Mouse (Mus musculus) thymus, adult 2 months (tissue): Measurements from ENCODE around the gene Akip1. TPM values are rescaled to one million over a fixed set of nuclear protein-coding genes. Genes with fewer than 3 reads are reported as not detected.

Experiments used
- DNase-seq: peaks from one replicate; pipeline ENCODE4 v3.0.0; 2021
- H3K27ac ChIP-seq: fragments of 200-500 bp; 2 replicates; pipeline ENCODE4 v1.5.1; 2012; ENCODE audit warnings: low read length, control low read depth; ENCODE audit not compliant: control insufficient read depth, insufficient read depth
- H3K27me3 ChIP-seq: fragments of 200-500 bp; 2 replicates; pipeline ENCODE4 v1.6.1; 2012; ENCODE audit warnings: mild to moderate bottlenecking, low read length, moderate library complexity, mixed read lengths; ENCODE audit not compliant: control insufficient read depth, insufficient read depth
- H3K36me3 ChIP-seq: fragments of 200-500 bp; 2 replicates; pipeline ENCODE4 v1.6.1; 2012; ENCODE audit warnings: mild to moderate bottlenecking, low read length, moderate library complexity; ENCODE audit not compliant: control insufficient read depth, insufficient read depth
- H3K4me1 ChIP-seq: fragments of 200-500 bp; replicated peaks from 2 replicates; pipeline ENCODE4 v1.6.1; 2012; ENCODE audit warnings: low read length; ENCODE audit not compliant: control insufficient read depth, insufficient read depth
- H3K4me3 ChIP-seq: fragments of 200-500 bp; 2 replicates; pipeline ENCODE4 v1.5.1; 2012; ENCODE audit warnings: mild to moderate bottlenecking, low read length, control low read depth, moderate library complexity; ENCODE audit not compliant: control insufficient read depth, insufficient read depth
- CTCF ChIP-seq: fragments of 200-500 bp; IDR thresholded peaks from 2 replicates; pipeline ENCODE4 v1.5.1; 2012; ENCODE audit warnings: mild to moderate bottlenecking, control low read depth, low read length, moderate library complexity, borderline replicate concordance; ENCODE audit not compliant: control insufficient read depth, poor library complexity, insufficient read depth; ENCODE audit errors: extremely low read depth
- POLR2A ChIP-seq: fragments of 200-500 bp; IDR thresholded peaks from 2 replicates; pipeline ENCODE4 v1.6.1; 2012; ENCODE audit warnings: mild to moderate bottlenecking, low read length, control low read depth, moderate library complexity; ENCODE audit not compliant: control insufficient read depth, poor library complexity, insufficient read depth; ENCODE audit errors: extremely low read depth
- WGBS: fragments of 180-500 bp; shearing (Covaris S2); methylation state at CpG from one replicate; pipeline ENCODE4 v1.1.7; 2018; 5-methylcytosine and 5-hydroxymethylcytosine counted together
- polyA plus RNA-seq: library from polyadenylated mRNA; depleted of rRNA; stranded (reverse); fragments of >200 nt; gene quantifications from 2 replicates; pipeline ENCODE4 v1.2.3, GENCODE M21; 2012

Akip1 gene
- polyA plus RNA-seq, 1 experiment = 14.6 TPM

DNA sequence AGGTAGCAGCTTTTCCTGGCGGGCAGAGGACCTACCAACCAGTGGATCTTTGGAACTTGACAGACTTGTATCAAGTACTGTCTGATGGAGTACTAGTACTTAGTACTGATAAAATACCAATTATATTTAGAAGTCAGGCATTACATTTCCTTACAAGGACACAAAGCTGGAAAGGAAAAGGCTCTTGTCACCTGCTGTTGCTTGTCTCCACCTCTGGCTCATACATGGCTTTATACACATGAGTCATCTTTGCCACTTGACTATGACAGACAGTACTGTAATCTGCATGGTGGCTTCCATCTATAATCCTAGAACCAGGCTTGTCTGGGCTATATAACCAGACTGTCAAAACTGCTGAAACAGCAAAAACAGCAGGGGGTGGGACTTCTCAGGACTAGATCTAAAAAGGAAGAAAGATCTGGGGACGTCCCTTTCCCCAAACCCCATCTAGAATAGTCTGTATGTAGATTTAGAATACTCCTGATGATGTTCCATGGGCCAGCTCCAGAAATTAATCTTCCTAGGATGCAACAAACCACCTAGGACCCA is 10.0 kb downstream of the Akip1 start:
- no peak overlapping the region for H3K27ac ChIP-seq
- no peak for TF ChIP-seq CTCF
- no peak for TF ChIP-seq POLR2A
- H3K27me3 ChIP-seq = no peaks in the 10 kb centered on the region
- no peak for DNase-seq
- H3K4me3 ChIP-seq = no peak overlapping the region
- WGBS = 94% methylated on average over 2 of the region's 2 CpGs
- peaks cover 35% of the 10 kb centered on the region for H3K36me3 ChIP-seq
- no peaks in the 10 kb centered on the region for H3K4me1 ChIP-seq

DNA sequence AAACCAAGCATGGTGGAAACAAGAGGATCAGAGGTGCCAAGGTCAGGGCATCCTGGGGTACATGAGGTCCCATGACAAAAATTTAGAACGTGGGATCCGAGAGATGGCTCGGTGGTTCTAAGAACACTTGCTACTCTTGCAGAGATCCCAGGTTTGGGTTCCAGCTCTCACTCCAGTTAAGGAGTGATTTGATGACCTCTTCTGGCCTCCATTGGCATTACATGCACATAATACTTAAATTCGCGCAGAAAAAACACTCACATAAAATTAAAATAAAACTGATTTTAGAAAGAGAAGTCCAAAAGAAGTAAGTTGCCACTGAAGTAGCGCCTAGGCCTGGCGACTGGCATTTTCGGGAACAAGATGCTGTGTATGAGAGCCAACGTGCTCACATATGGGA is 15.8 kb downstream of the Akip1 start:
- Histone ChIP-seq H3K4me1 (no peaks in the 10 kb centered on the region), H3K27me3 (no peaks in the 10 kb centered on the region), H3K27ac (no peak overlapping the region), H3K4me3 (no peak overlapping the region), H3K36me3 (no peaks in the 10 kb centered on the region)
- TF ChIP-seq CTCF (no peak), POLR2A (no peak)
- DNase-seq = peak; percentile 11
- WGBS = 68% methylated on average over 9 of the region's 9 CpGs

DNA sequence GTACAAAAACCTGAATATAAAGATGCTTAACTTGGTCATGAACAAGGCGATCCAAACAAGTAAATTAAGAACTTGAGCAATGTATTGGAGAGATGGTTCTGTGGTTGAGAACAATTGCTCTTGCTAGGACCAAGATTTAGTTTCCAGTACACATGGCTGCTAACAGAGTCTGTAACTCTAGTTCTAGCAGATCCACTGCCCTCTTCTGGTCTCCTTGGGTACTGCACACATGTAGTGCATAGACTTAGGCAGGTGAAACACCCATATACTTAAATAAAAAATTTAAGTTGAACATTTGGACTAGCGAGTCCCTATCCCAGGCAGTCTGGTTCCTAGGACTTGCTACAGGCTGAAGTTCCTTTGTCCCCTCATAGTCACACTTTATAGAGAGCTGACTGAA is 19.1 kb downstream of the Akip1 start:
- Histone ChIP-seq H3K27me3 (no peaks in the 10 kb centered on the region), H3K4me3 (no peak overlapping the region), H3K27ac (no peak overlapping the region), H3K36me3 (no peaks in the 10 kb centered on the region), H3K4me1 (peaks cover 3% of the 10 kb centered on the region)
- WGBS = 98% methylated on average over 2 of the region's 2 CpGs
- DNase-seq = no peak
- TF ChIP-seq CTCF (no peak), POLR2A (no peak)

DNA sequence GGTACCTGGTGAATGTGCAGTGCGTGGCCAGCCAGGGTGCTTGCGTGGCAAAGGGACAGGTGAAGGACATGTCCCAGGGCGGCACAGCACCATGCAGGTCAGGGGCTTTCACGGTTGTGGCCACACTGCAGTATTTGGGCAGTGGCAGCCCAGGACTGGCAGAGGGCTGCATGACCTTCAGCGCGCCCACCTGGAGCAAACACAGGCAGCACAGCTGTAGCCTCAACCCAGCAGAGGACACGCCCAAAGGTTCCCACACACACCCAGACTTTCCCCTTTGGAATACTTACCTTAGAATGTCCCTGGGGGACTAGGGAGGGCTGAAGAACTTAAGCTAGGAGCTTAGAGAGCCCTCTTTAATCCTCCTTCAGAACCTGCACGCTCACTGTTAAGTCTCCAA is 19.6 kb downstream of the Akip1 start:
- Histone ChIP-seq H3K27ac (no peak overlapping the region), H3K4me1 (peaks cover 3% of the 10 kb centered on the region), H3K27me3 (no peaks in the 10 kb centered on the region), H3K36me3 (no peaks in the 10 kb centered on the region), H3K4me3 (no peak overlapping the region)
- TF ChIP-seq CTCF (no peak), POLR2A (no peak)
- DNase-seq = no peak
- 98% methylated on average over 8 of the region's 8 CpGs for WGBS

DNA sequence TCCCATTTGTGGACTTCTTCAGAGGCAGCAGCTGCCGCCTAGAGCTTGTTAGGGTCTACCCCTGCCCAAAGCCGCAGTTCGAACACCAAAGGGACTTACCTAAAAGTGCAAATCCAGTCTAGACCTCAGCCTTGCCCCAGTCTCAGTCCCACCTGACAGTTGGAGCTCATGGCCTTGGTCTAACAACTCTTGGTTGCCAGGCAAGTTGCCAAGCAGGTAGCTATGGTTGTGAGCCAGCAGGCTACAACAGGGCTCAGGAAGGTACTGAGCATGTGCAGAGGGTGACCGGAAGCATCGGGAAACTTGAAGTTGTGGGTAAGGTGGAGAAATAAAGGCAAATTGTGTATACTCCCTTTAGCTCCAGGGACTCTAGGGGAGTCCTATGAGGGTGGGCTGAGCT is 20.2 kb downstream of the Akip1 start, which contains the start of gene BC051019:
TSS of gene BC051019 (minus strand) at position 154 of the 400 bp plus-strand sequence.
- no peak within 1 kb of the TSS for H3K4me3 ChIP-seq

DNA sequence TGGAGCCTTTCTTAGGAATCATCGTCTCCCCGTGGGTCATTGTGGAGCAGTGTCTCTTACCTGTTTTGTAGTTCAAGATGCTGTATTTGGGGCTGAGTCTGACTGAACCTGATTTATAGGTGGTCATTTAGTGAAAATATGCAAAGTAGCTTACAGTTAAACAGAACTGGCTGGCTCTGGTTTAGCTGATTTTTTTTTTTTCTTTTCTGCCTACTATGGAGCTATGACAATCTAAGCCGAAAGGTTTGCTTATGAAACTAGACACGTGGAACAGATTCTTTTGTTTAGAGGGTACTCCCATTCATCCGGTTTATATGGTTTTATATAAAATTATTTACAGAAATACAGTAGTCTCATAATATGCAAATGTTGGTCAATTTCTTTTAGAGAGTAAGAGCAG is 28.1 kb downstream of the Akip1 start, which contains the start of gene Ascl3:
TSS of gene Ascl3 (minus strand) at position 101 of the 400 bp plus-strand sequence.
- Histone ChIP-seq H3K27me3 (no peaks in the 10 kb centered on the region), H3K27ac (no peak within 1 kb of the TSS), H3K4me1 (no peaks in the 10 kb centered on the region), H3K4me3 (no peak within 1 kb of the TSS), H3K36me3 (peaks cover 15% of the 10 kb centered on the region)
- no peak for DNase-seq
- TF ChIP-seq CTCF = no peak
- WGBS = 95% methylated on average over 5 of the region's 5 CpGs

More for the DNA sequence above, 20.2 kb downstream of the Akip1 start, which contains the start of gene BC051019:
- TF ChIP-seq POLR2A (no peak), CTCF (no peak)
- no peak for DNase-seq
- H3K4me1 ChIP-seq = peaks cover 3% of the 10 kb centered on the region
- no peak within 1 kb of the TSS for H3K27ac ChIP-seq
- WGBS = 96% methylated on average over 5 of the region's 5 CpGs
- no peaks in the 10 kb centered on the region for H3K36me3 ChIP-seq
- no peaks in the 10 kb centered on the region for H3K27me3 ChIP-seq

DNA sequence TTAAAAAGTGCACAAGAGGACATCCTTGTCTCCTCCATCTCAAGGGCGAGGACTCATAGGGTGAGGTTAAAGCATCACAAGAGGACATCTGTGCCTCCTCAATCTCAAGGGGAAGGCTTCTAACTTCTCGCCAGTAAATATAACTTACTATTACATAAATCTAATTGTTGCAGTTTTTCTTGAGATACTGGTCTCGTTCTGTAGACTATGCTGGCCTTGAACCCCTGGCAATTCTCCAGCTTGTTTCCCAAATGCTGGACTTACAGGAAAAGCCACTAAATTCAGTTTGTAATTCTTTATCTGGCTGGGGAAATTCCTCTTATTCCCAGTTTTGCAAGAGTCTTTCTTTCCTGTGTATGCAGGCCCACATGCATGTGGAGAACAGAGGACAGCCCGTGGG is 31.3 kb downstream of the Akip1 start:
- TF ChIP-seq CTCF = no peak
- no peak for TF ChIP-seq POLR2A
- Histone ChIP-seq H3K27ac (no peak overlapping the region), H3K4me3 (no peak overlapping the region), H3K4me1 (no peaks in the 10 kb centered on the region), H3K27me3 (no peaks in the 10 kb centered on the region), H3K36me3 (peaks cover 29% of the 10 kb centered on the region)
- 94% methylated on average over 4 of the region's 4 CpGs for WGBS
- DNase-seq = no peak
